Mouse (Mus musculus): Measurements from ENCODE around the gene Gm20605.

GRCm38 (mm10) chr5:137630602-137631001 lies 1.6 kb downstream of the Gm20605 start:
- no peak for TF ChIP-seq POLR2A (IDR thresholded peaks at IDR 0.05; ENCODE audit: insufficient read depth, low read length)
- TF ChIP-seq CTCF (IDR thresholded peaks at IDR 0.05; ENCODE audit: low read depth, low read length), result no peak

Measured in ES-Bruce4 (cell line).